Mouse (Mus musculus): ENCODE results near the gene Slc7a6os. TPM values are rescaled to one million over a fixed set of nuclear protein-coding genes. Genes with fewer than 3 reads are reported as not detected.

The Slc7a6os gene
- polyA plus RNA-seq (2015; fragmentation: Nextera tagmentation; extraction: Ambion mirVana), result 17.0 and 21.0 TPM in 2 replicates

- H3K27me3 ChIP-seq (replicated peaks; ENCODE audit: control insufficient read depth, insufficient read depth, low read length), result no peaks in the 10 kb centered on the region
- H3K9ac ChIP-seq (ENCODE audit: low read depth, low read length), result peak within 1 kb of the TSS; percentile 89
- peak within 1 kb of the TSS; percentile 82 for H3K4me3 ChIP-seq (ENCODE audit: low read depth, low read length)
- H3K36me3 ChIP-seq (ENCODE audit: control insufficient read depth, insufficient read depth), result peaks cover 20% of the 10 kb centered on the region; the same call in 1 of the 2 replicates
- peaks cover 8% of the 10 kb centered on the region; the same call in 1 of the 2 replicates for H3K4me1 ChIP-seq (replicated peaks; ENCODE audit: control insufficient read depth, insufficient read depth, low read length)
- TF ChIP-seq CTCF (IDR thresholded peaks at IDR 0.05; ENCODE audit: low read depth), result no peak
- peak; percentile 99 for ATAC-seq
- H3K27ac ChIP-seq (ENCODE audit: low read depth, low read length), result peak within 1 kb of the TSS; percentile 95
- H3K4me2 ChIP-seq (replicated peaks; ENCODE audit: low read depth), result peak within 1 kb of the TSS; percentile 81
- under 1% methylated on average over 52 of the region's 52 CpGs for WGBS
- H3K9me3 ChIP-seq (ENCODE audit: control insufficient read depth), result no peaks in the 10 kb centered on the region
These were observed at the start of gene Slc7a6os, which contains the start of gene Prmt7 for GRCm38 (mm10) chr8:106210821-106211345. Gene Slc7a6os (minus strand): TSS chr8:106210935. Gene Prmt7 (plus strand): TSS chr8:106210936.

GRCm38 (mm10) chr8:106259579-106260255, 49.0 kb upstream of the Slc7a6os start:
- Histone ChIP-seq H3K36me3 (ENCODE audit: control insufficient read depth, insufficient read depth) (peaks cover 38% of the 10 kb centered on the region), H3K4me1 (replicated peaks; ENCODE audit: control insufficient read depth, insufficient read depth, low read length) (no peaks in the 10 kb centered on the region), H3K4me3 (ENCODE audit: low read depth, low read length) (no peak overlapping the region), H3K4me2 (replicated peaks; ENCODE audit: low read depth) (no peak overlapping the region), H3K27me3 (replicated peaks; ENCODE audit: control insufficient read depth, insufficient read depth, low read length) (no peaks in the 10 kb centered on the region), H3K27ac (ENCODE audit: low read depth, low read length) (no peak overlapping the region), H3K9me3 (ENCODE audit: control insufficient read depth) (no peaks in the 10 kb centered on the region), H3K9ac (ENCODE audit: low read depth, low read length) (no peak overlapping the region)
- no peak for ATAC-seq
- no peak for TF ChIP-seq CTCF (IDR thresholded peaks at IDR 0.05; ENCODE audit: low read depth)
- 88% methylated on average over 10 of the region's 10 CpGs for WGBS

GRCm38 (mm10) chr8:106258169-106258568, 47.4 kb upstream of the Slc7a6os start:
- ATAC-seq, result no peak
- Histone ChIP-seq H3K4me3 (ENCODE audit: low read depth, low read length) (no peak overlapping the region), H3K9me3 (ENCODE audit: control insufficient read depth) (no peaks in the 10 kb centered on the region), H3K36me3 (ENCODE audit: control insufficient read depth, insufficient read depth) (peaks cover 46% of the 10 kb centered on the region), H3K27me3 (replicated peaks; ENCODE audit: control insufficient read depth, insufficient read depth, low read length) (no peaks in the 10 kb centered on the region), H3K27ac (ENCODE audit: low read depth, low read length) (no peak overlapping the region), H3K4me1 (replicated peaks; ENCODE audit: control insufficient read depth, insufficient read depth, low read length) (no peaks in the 10 kb centered on the region), H3K4me2 (replicated peaks; ENCODE audit: low read depth) (no peak overlapping the region), H3K9ac (ENCODE audit: low read depth, low read length) (no peak overlapping the region)
- WGBS, result 25% methylated on average over 1 of the region's 1 CpGs
- TF ChIP-seq CTCF (IDR thresholded peaks at IDR 0.05; ENCODE audit: low read depth), result peak; percentile 72

GRCm38 (mm10) chr8:106250186-106250585, 39.5 kb upstream of the Slc7a6os start:
- TF ChIP-seq CTCF (IDR thresholded peaks at IDR 0.05; ENCODE audit: low read depth), result no peak
- ATAC-seq, result no peak

GRCm38 (mm10) chr8:106237106-106237505, 26.4 kb upstream of the Slc7a6os start:
- Histone ChIP-seq H3K4me3 (ENCODE audit: low read depth, low read length) (no peak overlapping the region), H3K4me1 (replicated peaks; ENCODE audit: control insufficient read depth, insufficient read depth, low read length) (no peaks in the 10 kb centered on the region), H3K4me2 (replicated peaks; ENCODE audit: low read depth) (no peak overlapping the region), H3K27ac (ENCODE audit: low read depth, low read length) (no peak overlapping the region), H3K27me3 (replicated peaks; ENCODE audit: control insufficient read depth, insufficient read depth, low read length) (no peaks in the 10 kb centered on the region), H3K36me3 (ENCODE audit: control insufficient read depth, insufficient read depth) (peaks cover 54% of the 10 kb centered on the region), H3K9me3 (ENCODE audit: control insufficient read depth) (no peaks in the 10 kb centered on the region), H3K9ac (ENCODE audit: low read depth, low read length) (no peak overlapping the region)
- no peak for ATAC-seq
- WGBS, result 72% methylated on average over 5 of the region's 5 CpGs
- no peak for TF ChIP-seq CTCF (IDR thresholded peaks at IDR 0.05; ENCODE audit: low read depth)

More at GRCm38 (mm10) chr8:106250186-106250585, 39.5 kb upstream of the Slc7a6os start:
- H3K4me1 ChIP-seq (replicated peaks; ENCODE audit: control insufficient read depth, insufficient read depth, low read length), result no peaks in the 10 kb centered on the region
- H3K9me3 ChIP-seq (ENCODE audit: control insufficient read depth), result no peaks in the 10 kb centered on the region
- H3K36me3 ChIP-seq (ENCODE audit: control insufficient read depth, insufficient read depth), result peaks cover 62% of the 10 kb centered on the region
- H3K27me3 ChIP-seq (replicated peaks; ENCODE audit: control insufficient read depth, insufficient read depth, low read length), result no peaks in the 10 kb centered on the region
- no peak overlapping the region for H3K27ac ChIP-seq (ENCODE audit: low read depth, low read length)
- H3K9ac ChIP-seq (ENCODE audit: low read depth, low read length), result no peak overlapping the region
- WGBS, result 65% methylated on average over 4 of the region's 4 CpGs
- H3K4me3 ChIP-seq (ENCODE audit: low read depth, low read length), result no peak overlapping the region
- no peak overlapping the region for H3K4me2 ChIP-seq (replicated peaks; ENCODE audit: low read depth)

- no peak overlapping the region for H3K4me2 ChIP-seq (replicated peaks; ENCODE audit: low read depth)
- no peak for TF ChIP-seq CTCF (IDR thresholded peaks at IDR 0.05; ENCODE audit: low read depth)
- H3K27me3 ChIP-seq (replicated peaks; ENCODE audit: control insufficient read depth, insufficient read depth, low read length), result no peaks in the 10 kb centered on the region
- ATAC-seq, result no peak
- no peak overlapping the region for H3K9ac ChIP-seq (ENCODE audit: low read depth, low read length)
- no peak overlapping the region for H3K27ac ChIP-seq (ENCODE audit: low read depth, low read length)
- no peaks in the 10 kb centered on the region for H3K9me3 ChIP-seq (ENCODE audit: control insufficient read depth)
- 85% methylated on average over 17 of the region's 17 CpGs for WGBS
- H3K4me1 ChIP-seq (replicated peaks; ENCODE audit: control insufficient read depth, insufficient read depth, low read length), result no peaks in the 10 kb centered on the region
- peaks cover 42% of the 10 kb centered on the region for H3K36me3 ChIP-seq (ENCODE audit: control insufficient read depth, insufficient read depth)
- H3K4me3 ChIP-seq (ENCODE audit: low read depth, low read length), result no peak overlapping the region
These were observed 24.0 kb upstream of the Slc7a6os start for GRCm38 (mm10) chr8:106234567-106235261.

All from intestine, postnatal 0 days (tissue).